Mouse (Mus musculus) brain, adult 2 months (tissue): ENCODE data around the gene Ccnjl.

ENCODE experiments used
- DNase-seq: peaks from one replicate; pipeline ENCODE4 v3.0.0; 2011; ENCODE audit warnings: low read depth, low spot score

Ccnjl gene

DNA sequence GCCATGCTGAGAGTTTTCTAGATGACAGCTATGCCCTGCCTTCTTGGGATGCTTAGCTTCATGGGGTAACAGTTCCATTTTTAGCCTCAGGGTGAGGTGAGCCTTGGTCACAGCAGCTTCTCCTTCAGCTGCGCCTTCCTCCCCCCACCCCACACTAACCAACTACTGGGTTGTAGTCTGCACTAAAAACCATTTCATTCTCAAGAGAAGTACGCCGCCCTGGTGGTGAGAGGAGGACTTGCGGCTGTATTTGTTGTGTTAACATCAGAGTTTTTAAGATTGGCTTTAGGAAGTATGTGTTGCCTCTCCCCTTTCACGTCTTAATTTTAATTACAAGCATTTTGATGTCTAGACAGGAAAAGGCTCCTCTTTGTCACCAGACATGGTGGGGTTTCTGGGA is 39.7 kb downstream of the Ccnjl start:
- no peak for DNase-seq

DNA sequence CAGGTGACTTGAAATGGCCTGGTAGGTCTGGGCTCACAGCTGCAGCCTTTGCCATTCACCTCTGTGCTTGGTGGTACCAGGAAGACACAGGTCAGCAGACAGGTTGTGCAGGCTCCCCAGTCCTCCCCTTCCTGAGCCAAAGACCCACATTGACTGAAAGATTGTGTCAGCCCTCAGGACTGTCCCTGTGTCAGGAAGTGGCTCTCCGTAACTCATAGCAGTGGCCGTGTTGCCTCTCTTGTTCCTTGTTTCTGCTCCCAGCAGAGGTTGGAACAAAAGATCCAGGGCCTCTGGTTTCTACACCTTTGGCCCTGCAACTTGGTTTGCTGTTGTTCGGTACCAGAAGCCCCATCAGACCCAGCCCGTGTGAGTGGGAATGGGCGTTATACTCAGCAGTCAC is 40.6 kb downstream of the Ccnjl start:
- no peak for DNase-seq

DNA sequence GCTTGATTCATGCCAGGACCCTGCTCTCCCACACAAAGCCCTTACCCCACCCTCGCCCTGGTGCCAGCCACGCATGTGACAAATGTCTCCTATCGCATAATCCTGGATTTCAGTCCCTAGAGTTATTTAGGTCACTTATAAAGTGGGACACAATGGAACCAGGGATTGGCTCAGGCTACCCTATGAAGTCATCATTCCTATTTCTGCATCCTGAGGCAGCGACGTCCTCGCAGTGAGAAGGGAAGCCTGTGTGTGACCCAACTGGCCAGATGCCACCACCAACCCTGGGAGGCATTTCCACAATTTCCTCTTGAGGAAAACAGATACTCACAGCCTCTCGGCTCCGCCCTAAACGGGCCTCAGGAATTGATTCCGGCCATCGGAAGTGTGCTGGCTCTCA is 41.0 kb downstream of the Ccnjl start:
- DNase-seq = peak; percentile 96

DNA sequence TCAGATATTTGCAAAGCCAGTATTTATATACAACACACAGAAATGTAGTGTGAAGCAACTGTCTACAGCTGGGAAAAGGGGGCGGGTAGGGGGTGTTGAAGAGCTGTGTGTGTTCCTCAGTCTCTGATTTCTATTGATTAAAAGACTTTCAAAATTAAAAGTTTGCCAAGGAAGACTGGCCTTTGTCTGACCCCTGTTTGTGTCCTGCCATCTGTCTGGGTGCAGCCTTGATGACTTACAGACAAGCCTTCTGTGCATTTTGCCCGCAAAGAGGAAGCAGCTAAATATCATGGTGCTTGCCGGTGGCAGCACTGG is 46.4 kb downstream of the Ccnjl start:
- no peak for DNase-seq

DNA sequence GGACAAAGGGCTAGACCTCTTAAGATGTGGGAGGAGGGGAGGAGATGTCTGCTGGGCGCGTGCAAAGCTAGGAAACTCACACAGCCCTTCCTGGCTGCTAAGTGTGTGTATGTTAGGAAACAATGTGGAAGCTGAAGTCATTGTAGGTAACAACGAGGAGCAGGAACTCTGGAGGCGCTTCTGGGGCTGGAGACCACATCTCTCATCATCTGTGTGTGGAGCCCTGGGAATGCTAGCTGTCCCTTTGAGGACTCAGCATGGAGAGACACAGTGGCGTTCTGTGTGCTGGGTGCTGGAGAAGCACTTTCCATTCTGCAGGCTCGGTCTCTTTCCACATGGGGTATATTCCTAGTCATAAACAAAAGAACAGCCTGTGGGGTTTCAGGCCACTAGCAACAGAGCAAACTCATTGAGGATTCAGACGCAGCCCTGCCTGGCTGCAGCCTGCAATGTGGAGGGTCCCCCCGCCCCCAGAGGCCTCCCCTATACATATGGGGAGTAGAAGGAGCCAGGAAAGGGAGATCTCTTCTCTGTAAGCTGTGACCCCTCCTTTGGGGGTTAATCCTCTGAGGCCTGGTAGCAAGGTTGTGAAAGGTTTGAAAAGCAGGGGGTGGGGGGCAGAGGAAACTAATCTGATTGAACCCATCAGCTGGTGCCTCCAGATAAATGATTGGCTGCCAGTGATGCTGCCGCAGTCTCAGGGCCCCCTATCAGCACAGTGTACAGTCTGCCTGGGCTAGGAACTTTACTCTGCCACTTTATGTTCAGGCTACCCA is 47.0 kb downstream of the Ccnjl start:
- no peak for DNase-seq

DNA sequence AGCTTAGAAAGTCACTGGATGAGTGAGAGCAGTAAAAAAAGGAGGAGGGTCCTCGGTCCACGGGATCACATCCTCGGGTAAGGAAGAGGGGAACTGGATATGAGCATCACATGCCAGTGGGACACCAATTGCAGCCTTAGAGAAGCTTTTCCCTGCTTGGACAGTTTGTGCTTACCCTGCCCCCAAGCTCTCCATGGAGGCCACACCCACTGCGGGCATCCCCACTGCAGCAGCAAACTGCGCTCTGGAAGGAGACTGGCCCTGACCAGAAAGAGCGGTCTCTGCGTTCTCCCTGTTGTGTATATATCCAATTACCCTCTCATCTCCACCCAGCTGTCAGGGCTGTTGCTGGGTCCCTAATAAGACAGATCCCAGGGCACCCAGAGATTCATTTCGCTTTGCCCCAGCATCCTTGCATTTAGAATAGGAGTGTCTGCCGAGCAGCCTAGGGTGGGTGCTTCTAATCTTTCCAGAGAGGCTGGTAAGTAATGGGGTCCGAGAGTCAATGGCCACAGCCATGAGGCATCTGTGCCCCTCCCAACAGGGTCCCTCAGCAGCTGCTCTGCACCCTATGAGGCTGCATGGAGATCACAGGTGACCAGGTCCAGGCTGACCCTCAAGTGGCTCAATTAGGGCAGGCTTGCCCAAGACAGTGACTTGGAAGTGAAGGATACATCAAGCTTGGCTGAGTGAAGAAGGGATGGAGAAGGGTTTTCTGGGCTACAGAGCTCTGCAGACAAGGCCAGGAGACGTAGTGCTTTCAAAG is 49.3 kb downstream of the Ccnjl start:
- DNase-seq = no peak

DNA sequence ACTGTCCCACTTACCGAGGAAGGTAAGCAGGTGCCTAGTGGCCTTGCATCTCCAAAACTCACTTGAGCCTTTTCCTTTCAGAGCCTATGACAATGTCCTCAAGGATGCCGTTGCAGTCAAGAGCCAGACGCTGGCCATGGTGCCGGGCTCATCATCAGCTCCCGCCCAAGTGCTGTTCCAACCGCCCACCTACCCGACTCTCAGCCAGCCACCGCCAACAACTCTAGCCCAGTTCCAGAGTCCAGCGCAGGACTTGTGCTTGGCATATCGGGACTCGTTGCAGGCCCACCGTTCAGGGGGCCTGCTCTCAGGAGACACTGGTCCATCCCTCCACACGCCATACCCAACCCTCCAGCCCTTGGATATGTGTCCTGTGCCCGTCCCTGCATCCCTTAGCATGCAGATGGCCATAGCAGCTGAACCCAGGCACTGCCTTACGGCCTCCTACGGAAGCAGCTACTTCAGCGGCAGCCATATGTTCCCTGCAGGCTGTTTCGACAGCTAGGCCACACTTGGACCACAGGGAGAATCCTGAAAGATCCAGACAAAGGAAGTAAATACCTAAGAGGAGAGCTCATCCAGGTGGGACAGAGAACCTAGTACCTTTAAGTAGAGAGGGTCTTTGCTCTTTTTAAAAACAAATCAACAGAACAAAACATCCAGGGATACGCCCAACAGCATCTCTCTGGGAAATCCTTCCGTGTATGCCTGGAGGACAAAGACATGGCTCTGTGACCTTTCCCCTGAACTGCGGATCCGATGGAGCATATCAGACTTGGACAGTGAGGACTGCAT is 56.8 kb downstream of the Ccnjl start:
- DNase-seq = peak; percentile 62

DNA sequence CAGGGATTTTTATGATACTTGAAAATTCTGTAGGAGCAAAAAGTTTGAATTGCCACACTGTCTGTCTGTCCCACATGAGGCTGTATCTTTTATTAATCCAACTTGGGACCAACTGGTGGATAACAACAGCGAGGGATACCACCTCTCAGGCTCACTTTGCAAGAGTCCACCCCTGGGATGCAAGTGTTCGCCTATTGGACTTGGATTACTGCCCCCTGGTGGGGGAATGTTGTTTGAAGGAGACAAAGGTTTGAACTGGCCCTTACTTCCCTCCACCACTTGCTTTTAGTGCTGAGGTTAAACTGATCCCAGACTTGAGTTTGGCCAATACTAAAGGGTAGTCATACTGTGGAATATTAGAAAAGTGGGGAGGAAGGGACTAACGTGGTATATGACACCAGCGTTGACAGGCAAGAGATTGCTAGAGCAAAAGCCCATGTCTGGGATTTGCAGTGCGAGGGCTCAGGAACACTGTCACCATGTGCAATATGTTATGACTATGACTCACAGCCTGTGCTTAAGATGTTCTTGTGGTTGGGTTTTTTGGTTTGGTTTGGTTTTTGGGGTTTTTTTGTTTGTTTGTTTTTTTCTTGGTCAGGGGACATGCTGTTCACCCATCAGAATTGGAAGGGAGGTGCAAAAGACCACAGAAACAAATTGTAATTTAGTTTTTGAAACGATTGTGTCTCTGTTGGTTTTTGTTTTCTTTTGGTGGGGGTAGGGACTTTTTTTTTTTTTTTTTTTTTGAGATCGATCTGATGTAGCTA is 57.9 kb downstream of the Ccnjl start, which contains the start of gene 4933415A04Rik:
Gene 4933415A04Rik, plus strand, starts transcription at position 717 of the 767 bp plus-strand sequence.
- DNase-seq = peak; percentile 85

DNA sequence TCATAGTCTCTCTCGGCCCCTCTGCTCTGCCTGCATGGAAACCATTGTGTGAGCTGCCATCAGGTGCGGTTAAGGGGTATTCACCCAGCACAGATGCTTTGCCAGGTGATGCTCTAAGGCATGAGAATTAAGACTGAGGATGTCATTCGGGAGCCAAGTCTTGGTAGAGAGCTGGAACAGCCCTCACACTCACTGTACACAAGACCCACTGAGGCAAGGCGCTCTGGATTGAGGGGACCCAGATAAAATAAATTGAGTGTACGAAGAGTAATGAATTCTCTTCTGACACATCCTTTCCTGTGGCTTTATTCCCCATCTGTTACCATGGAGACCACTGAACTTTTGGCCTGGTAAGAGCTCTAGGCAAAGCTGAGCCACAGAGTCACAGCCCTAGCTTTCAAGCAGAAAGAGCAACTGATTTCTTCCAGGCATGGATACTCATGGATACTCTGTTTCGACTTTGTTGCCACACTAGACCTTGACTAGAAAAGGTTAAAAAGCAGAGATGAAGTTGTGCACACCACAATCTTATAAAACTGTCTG is 61.0 kb downstream of the Ccnjl start:
- no peak for DNase-seq

DNA sequence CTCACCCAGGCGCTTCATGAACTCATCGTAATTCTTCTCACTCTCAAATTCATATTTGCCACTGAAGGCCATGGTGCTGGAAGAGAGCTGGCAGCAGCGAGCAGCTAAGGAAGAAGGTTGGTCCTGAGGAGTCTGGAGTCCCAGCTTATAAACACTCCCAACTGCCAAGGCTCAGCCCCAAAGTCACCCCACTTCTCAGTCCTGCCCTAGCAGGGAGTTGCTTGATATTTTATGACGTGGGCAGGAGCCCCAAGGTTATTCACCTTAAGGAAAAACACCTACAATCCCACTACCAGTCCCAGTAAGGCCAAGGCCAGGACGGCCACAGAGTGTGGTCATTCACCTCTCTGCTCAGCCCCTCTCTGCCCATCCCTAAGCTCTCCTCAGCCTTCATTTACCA is 72.9 kb downstream of the Ccnjl start, which contains the start of gene Fabp6:
Gene Fabp6, minus strand, starts transcription at position 101 of the 400 bp plus-strand sequence.
- DNase-seq = no peak

DNA sequence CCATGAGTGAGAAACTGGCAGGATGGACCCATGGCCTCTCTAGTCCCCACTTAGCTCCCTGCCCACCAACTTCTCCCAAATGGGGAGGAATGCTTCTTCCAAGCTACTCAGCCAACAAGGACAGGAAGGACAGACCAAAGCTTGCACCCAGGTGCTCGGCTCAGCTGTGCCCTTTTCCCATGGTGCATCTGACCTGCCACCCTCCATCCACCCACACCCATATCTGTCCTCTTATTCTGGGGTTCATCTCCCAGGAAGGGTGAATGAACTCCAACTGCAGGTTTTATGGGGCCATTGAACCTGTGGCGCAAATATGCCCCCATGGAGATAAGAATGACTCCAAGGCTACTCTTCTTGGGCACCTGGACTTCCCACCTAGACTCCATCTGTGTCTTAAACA is 75.6 kb downstream of the Ccnjl start:
- no peak for DNase-seq

DNA sequence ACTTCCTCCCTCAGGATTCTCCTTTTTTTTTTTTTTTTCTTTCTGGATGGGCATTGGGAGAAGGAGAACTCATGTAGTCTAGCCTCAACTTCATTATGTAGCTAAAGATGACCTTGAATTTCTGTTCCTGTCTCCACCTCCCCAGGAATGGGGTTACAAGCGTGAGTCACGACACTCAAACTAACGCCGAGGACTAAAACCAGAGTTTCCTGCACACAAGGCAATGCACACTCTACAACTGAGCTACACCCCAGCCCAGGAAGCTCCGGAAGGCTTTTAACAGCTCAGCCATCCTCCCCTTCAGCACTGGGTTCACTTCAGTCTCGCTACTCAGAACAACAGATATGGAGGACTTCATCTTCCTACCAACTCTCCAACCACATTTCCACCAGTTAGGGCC is 76.3 kb downstream of the Ccnjl start:
- DNase-seq = no peak

DNA sequence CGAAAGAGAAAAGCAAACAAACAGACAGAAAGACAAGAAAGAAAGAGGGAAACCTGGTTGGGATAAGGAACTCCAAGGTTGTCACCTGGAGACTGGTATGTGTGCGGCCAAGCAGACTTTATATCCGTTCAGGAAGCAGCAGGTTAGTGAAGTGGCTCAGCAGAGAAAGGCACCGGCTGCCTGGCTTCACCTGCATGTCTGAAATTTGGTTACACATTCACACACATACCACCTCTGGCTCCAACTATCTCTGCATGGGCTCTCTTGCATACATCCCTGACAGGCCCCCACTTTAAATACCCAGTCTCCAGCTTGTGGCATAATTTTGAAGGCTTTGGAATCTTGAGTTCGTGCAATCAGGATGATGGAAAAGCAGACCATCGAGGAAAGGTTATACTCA is 77.3 kb downstream of the Ccnjl start:
- DNase-seq = no peak

DNA sequence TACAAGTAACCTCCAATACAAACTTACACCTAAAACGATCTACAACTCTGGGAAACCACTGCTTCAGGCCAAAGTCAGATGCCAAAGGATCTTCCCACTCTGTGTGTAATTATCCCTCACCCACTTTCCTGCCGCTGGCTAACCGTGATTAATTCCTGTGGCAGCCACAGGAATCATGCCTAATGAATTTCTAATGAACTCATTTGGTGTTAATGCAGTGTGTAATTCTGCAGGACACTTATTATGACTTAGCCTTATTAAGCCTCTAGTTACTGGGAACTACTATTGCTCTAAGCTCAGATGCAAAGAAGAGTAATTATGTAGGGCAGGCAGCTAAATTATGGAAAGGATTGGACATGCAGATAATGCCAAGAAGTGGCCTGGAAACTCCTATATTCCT is 79.9 kb downstream of the Ccnjl start:
- DNase-seq = no peak

DNA sequence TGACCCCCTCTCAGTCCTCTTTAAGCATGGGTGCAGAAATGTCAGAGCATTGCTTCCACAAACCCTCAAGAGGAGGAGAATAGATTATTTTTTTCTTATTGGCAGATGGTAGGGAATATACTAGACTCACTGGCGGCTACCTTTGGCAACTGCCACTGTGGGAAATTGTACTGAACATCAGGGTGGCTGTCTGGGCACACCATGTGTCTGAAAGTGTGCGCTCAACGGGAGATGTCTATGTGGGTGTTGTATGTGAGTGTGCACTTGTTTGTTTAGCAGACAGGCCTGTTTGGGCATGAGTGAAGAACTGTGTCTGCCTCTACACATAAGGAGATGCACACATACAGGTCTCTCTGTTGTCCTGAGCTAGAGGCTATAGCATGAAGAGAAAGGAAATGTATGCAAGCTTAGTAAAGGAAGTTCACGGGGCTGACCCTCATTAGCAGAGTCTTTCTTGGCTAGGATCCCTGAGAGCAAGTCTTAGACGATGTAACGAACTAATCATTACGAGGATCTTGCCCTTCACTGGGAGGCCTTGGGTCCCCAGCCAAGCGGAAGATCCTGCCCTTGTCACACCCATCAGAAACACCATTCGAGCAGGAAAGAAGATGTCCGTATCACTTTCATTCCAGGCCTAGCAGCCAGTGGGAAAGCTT is 81.5 kb downstream of the Ccnjl start:
- peak; percentile 49 for DNase-seq

DNA sequence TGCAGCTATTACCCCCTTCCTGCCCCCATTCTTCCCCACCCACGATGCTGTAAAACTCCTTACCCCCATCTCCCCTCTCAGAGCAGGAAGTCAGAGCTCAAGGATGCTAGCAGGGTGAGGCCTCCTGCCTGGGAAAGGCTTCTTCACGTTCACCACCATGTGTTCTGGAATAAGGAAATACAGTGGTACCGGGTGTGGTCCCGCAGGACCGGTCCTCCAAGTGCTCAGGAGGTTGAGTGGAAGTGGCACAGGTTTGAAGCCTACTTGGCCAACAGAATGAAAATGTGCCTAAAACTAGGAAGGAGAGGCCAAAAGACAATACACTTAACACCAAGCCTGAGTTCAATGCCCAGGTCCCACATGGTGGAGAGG is 82.1 kb downstream of the Ccnjl start:
- no peak for DNase-seq

DNA sequence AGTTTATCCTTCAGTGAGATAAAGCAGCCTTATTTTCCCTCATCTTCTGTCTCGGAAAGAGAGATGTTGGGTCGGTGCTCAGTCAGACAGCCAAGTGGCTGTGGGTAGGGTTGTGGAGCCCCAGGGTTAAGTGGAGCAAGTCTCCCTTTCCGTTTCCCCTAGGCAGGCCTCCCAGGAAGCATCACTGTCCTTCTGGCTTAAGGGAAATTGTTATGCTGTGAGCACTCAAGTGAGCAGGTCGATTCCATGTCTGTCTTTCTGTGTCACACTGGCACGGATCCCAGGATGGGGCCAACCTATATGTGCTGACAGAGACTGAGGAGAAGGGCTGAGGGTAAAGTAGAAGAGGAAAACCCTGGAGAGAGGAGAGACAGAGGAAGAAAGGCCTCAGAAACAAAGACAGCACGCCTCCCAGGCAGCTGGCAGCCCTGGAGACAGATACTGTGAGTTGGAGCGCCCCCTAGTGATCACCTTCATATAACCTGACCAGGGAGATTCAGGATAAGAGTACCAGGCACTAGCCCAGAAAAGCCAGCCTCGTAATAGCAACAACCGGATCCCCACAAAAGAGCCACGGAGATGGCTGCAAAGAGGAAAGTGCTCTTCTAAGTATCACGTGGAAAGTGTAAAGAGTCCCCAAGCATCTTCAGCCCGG is 84.4 kb downstream of the Ccnjl start:
- DNase-seq = peak; percentile 92

DNA sequence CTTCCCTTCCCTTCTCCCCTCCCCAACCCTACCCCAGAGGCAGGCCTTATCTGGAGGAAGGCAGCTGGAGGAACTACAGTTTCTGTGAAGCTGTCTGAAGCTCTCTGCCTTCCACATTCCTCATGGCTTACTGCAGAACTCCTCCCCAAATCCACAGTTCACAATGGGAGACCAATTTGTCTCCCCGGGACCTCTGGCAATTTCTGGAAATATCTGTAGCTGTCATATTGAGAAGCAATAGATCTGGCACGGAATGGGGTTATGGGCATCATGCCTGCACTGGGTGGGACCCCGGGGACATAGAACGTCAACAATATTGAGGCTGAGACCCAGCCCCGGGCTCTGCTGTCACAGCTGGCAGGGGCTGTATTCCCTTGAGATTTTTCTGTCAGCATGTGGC is 89.3 kb downstream of the Ccnjl start:
- no peak for DNase-seq

DNA sequence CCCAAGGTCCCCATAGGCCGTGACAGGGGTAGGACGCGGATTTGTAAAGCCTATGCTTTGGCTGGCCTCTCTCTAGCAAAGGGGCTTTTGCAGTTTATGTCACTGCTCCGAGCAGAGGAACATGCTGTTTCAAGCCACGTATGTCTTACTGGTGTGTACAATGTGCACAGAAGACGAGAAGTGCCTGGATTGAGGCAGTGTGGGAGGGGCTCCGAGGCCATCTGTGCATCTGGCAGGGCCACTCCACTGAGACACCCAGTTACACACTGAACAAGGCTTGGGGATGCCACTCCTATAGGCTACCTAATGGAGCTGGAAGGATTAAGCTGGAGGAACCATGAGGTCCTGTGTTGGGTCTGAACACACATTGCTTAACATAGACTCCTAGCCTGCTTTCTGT is 89.8 kb downstream of the Ccnjl start:
- DNase-seq = peak; percentile 47

DNA sequence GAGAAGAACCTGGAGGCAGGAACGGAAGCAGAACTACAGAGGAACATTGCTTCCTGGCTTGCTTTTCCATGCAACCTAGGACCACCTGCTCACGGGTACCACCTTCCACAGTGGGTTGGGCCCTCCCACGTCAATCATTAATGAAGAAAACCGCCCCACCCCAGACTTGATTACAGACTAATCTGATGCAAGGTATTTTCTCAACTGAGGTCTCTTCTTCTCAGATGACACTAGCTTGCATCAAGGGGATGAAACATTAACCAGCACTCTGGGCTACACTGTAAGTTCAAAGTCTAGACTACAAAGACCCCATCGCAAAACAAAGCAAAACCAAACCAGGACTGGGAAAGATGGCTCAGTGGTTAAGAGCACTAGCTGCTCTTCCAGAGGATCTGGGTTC is 93.2 kb downstream of the Ccnjl start:
- no peak for DNase-seq
